Mouse (Mus musculus) brain, adult 2 months (tissue): Measurements from ENCODE around the gene Mrpl20.

Source experiments
- DNase-seq: peaks from one replicate; pipeline ENCODE4 v3.0.0; 2011; ENCODE audit warnings: low read depth, low spot score

Mrpl20 gene

DNA sequence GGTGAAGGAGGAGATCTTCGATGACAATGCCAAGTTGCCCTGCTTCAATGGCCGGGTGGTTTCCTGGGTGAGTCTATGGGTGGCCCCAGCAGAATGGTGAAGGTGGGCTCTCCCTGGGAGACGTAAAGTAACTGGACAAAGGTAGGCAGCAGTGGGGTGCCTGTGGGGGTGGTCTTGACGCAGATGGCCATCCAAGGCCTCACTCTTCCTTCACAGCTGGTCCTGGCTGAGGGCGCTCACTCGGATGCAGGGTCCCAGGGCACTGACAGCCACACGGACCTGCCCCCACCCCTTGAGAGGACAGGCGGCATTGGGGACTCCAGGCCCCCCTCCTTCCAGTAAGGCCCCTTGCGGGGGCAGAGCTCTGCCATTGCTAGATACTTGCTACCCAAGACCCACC, 50.7 kb downstream of the Mrpl20 start:
- DNase-seq = no peak

DNA sequence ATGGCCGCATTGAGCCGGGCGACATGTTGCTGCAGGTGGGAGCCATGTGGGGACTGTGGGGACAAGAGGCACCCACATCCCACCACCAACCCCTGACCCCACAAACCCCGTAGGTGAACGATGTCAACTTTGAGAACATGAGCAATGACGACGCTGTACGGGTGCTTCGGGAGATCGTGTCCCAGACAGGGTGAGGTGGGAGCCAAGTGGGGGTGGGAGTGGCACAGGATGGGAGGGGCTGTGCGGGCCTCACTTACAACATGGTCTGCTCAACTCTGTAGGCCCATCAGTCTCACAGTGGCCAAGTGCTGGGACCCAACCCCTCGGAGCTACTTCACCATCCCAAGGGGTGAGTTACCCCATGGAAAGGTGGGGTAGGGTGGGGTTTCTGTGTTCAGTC, 52.3 kb downstream of the Mrpl20 start:
- no peak for DNase-seq

DNA sequence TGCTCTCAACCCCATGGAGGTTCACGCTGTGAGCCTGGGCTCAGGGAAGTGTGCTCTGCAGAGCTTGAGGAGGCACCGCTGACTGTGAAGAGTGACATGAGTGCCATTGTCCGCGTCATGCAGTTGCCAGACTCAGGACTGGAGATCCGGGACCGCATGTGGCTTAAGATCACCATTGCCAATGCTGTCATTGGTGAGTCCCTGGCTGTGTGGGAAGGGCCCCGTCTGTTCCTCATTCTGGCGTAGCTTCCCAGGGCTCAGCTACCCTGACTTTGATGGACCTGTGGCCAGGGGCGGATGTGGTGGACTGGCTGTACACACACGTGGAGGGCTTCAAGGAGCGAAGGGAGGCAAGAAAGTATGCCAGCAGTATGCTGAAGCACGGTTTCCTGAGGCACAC, 53.4 kb downstream of the Mrpl20 start:
- no peak for DNase-seq

DNA sequence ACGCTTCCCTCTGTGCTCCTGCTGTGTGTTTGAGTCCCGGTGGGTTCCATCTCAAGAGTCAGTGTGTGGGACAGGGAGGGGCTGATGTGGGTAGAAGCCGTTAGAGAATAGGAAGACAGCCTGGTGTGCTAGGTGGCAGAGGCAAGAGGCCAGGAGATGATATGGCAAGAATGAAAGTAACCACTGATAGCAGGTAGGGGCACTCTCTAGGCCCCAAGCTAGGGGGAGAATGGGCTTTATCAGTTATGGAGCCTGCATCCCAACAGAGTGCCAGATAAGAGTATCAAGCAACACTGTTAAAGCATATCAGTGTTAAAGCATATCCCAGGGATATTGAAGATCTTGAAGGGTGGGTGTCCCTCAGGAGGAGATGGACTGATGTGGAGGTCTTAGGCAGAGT, 54.2 kb downstream of the Mrpl20 start:
- DNase-seq = no peak

DNA sequence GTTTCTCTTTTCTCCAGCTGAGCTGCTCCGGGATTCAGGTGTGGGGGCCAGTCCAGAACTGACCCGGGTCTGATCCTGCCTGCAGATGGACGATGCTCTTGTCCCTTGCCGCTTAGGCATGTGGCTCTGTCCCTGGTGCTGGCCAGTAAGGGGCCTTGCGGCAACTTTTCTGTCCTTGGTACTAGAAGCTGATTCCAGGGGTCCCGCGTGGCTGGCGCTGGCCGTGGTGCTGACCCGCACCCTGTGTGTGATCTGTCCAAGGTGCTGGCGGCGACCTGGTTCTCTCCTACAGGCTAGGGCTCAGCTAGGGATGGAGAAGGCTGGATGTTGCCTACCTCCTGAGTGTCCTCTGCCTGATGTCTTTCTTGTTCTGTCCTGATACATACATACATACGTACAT, 56.6 kb downstream of the Mrpl20 start:
- DNase-seq = no peak
